Mouse (Mus musculus) fibroblast of lung, adult 2 months (primary cell): ENCODE results near the gene Nsmf.

Experiments
- DNase-seq: peaks from one replicate; pipeline ENCODE4 v3.0.0-alpha.2; 2011; ENCODE audit warnings: low read depth

Gene Nsmf

GRCm38 (mm10) chr2:25087842-25088241, 33.7 kb downstream of the Nsmf start:
- DNase-seq: no peak

- DNase-seq: no peak
Observed at GRCm38 (mm10) chr2:25088636-25089035, 34.5 kb downstream of the Nsmf start.

GRCm38 (mm10) chr2:25094785-25095108, 40.6 kb downstream of the Nsmf start:
- no peak for DNase-seq

GRCm38 (mm10) chr2:25095109-25095850, 41.1 kb downstream of the Nsmf start, which contains the start of gene Noxa1:
Gene Noxa1 (minus strand): TSS chr2:25095149.
- no peak for DNase-seq

GRCm38 (mm10) chr2:25098005-25098615, 44.0 kb downstream of the Nsmf start:
- no peak for DNase-seq

- DNase-seq: no peak
Observed at GRCm38 (mm10) chr2:25098956-25099355, 44.8 kb downstream of the Nsmf start.

GRCm38 (mm10) chr2:25099703-25100102, 45.5 kb downstream of the Nsmf start:
- no peak for DNase-seq

DNA sequence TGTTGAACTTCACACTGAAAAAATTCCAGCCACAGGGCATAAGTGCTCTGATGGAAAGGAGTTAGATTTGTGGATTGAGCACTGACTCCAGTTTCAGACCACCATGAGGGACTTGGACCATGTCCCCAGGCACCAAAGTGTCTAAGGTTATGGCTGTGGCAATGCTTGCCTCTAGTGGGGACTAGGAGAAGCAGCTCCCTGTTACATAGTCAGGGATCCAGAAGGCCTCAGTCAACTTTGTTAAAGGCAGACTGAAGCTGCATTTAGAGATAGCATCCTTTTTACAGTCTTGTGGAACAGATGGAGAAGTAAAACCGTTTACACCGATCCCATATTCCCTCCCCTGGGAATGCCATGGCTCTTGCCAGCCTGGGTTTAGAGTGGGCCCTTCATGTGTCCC, 50.0 kb downstream of the Nsmf start:
- DNase-seq: no peak

- DNase-seq: no peak
Observed at GRCm38 (mm10) chr2:25106045-25106444, 51.9 kb downstream of the Nsmf start.

DNA sequence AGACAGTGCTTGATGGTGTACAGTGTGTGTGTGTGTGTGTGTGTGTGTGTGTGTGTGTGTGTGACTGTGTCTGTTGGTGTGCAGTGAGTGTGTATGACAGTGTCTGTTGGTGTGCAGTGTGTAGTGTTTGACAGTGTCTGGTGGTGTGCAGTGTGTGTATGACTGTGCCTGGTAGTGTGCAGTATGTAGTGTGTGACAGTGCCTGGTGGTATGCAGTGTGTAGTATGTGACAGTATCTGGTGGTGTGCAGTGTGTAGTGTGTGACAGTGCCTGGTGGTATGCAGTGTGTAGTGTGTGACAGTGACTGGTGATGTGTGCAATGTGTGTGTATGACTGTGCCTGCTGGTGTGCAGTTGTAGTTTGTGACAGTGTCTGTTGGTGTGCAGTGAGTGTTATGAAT, 55.3 kb downstream of the Nsmf start:
- DNase-seq: no peak

- no peak for DNase-seq
Observed at GRCm38 (mm10) chr2:25110505-25111183, 56.5 kb downstream of the Nsmf start.

DNA sequence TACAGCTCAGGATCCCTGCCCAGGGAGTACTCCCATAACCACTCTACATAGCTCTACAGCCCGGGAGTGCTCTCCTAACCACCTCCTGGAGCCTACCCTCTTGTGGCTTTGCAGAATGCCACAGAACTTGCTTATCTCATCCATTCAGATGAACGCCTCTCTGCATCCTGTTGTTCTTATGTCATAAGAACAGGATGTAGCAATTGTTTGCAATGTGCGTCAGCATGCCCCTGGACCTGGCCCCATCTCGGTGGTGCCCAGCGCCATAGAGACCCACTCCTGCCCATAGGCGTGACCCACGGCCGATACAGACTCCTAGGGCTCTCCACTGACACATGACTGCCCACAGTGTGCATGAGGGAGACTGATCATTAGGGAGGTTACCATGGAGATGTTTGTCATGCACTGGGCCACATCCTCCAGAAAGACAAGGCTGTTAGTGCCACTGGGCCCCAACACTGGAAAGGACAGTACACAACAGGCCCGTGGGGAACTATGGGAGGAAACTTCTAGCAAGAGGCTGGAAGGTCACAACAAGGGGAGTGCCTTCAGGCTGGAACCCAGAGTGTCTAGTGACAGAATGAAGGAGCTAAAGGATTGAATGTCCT, 57.1 kb downstream of the Nsmf start:
- no peak for DNase-seq
